Mouse (Mus musculus): Measurements from ENCODE around the gene Pfkfb1. TPM values are rescaled to one million over a fixed set of nuclear protein-coding genes. Genes with fewer than 3 reads are reported as not detected.

The Pfkfb1 gene
- 1 to 10 TPM; 3.6 TPM for total RNA-seq (2021)

DNA sequence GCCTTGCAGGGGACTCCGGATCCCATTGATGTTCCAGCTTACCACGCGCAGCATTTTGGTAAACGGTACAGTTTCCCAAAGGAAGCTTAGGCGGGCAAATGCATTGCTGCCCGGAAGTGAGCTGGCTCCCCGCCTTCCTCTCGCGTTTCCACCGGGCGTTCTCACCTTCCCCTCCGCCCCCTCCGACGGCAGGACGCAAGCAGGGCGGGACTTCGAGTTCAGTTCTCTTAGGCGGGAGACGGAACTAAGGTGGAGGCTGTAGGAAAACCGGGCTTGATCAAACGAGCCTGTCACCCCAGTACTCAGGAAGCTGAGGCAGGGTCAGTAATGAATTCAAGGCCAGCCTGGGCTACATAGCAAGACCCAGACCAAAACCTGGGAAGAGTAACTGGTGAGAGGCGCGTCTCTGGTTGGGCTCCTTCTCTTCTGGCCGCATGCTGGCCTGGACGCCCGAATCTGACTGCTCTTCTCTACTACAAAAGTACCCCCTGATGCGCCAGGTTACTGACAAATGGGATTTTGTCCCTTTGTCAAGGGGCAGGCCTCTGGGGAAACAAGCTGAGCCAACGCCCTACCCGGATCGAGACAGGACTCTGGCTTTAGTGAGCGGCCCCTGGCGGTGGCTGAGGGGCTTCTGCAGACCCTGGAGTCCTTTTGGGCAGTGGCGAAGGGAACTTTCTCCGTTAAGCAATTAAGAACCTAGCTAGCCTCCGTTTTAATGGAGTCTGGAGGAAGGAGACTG is at the start of gene Pfkfb1:
Gene Pfkfb1, plus strand, starts transcription at position 207 of the 742 bp plus-strand sequence.
- intact Hi-C loops (cut with DNase I) = no loop called here
- peak; percentile 61 to 88 for DNase-seq (ENCODE audit: extremely low spot score in 1 of 2, low spot score in 2 of 2)

DNA sequence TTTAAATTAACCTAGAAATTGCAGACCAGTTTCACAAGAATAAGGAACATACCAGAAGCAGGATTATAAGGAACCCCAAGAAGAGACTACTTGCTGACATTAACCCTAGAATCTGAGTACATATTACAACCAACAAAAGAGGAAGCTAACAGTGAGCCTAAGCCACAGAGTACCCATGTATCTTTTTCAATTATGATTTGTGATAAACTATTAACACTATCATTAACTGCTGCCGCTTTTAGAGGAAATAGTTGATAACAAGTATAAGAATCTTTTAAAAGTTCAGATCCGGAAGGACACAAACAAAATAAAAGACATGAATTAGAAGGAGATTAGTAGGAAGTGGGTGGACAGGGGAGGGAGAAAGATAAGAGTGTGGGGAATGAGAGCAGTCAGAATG is 47.9 kb upstream of the Pfkfb1 start:
- intact Hi-C loops (cut with DNase I) = no loop called here
- no peak for DNase-seq (ENCODE audit: extremely low spot score in 1 of 2, low spot score in 2 of 2)

DNA sequence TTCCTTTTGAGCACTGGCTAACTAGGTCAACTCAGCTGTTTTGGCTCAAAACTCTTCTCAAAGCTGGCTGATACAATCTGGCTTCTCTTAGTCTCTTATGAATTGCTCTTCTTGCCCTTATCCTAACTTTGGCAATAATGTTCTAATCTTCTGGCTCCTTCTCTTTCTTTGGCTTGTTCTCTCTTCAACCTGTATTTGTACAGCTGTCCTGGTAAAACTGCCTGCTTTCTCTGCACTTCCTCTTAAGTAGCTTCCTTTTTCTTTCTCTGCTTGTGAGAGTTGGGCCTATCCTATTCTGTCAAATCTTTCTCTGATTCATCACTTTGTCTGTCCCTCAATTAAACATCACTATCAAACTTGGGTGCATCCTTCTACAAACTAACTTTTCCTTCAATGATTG is 46.3 kb upstream of the Pfkfb1 start:
- DNase-seq (ENCODE audit: extremely low spot score in 1 of 2, low spot score in 2 of 2) = no peak
- intact Hi-C loops (cut with DNase I) = no loop called here

DNA sequence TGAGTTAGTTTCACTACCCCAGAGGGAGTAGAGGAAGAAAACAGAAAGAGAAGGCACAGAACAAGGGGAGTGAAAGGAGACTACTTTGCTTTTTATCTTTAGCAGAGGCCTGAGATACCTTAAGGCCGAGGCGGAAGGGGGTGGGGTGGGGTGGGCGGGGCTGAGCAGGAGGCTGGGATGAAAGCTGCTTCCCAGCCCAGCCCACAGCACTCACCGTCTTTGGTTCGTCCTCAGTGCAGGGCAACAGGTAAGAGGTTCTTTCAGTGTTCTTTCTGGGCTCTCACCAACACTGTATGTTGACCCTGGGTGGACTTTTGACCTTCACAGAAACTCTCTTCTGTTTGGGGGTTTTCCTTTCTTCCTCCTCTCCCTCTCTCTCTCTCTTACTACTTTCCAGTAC is 40.8 kb upstream of the Pfkfb1 start, which contains the start of gene Alas2:
Gene Alas2, plus strand, starts transcription at position 137 of the 400 bp plus-strand sequence.
- DNase-seq (ENCODE audit: extremely low spot score in 1 of 2, low spot score in 2 of 2) = no peak
- intact Hi-C loops (cut with DNase I) = no loop called here

GRCm38 (mm10) chrX:150549639-150550038 is 38.4 kb upstream of the Pfkfb1 start:
- no peak for DNase-seq (ENCODE audit: extremely low spot score in 1 of 2, low spot score in 2 of 2)
- intact Hi-C loops (cut with DNase I) = no loop called here

- no peak for DNase-seq (ENCODE audit: extremely low spot score in 1 of 2, low spot score in 2 of 2)
- intact Hi-C loops (cut with DNase I) = no loop called here
Measured at GRCm38 (mm10) chrX:150551986-150552385, 36.0 kb upstream of the Pfkfb1 start.

DNA sequence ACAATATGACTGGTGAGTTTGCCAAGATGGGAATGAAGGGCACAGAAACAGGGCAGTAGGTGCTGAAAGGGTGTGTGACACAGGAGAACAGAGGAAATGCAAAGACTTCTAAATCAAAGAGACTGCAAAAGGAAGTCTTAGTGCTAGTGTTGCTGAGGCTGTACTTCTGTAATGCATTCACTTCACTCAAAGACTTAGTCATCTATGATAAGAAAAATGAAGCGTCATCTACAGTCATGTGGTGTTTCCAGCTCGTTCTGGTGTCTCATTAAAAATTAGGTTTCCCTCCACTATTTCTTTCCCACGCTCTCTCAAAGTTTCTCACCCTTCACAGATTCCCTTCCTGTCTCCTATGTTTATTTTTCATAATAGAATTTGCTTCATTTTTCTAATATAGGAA is 34.0 kb upstream of the Pfkfb1 start:
- intact Hi-C loops (cut with DNase I) = no loop called here
- no peak for DNase-seq (ENCODE audit: extremely low spot score in 1 of 2, low spot score in 2 of 2)

- intact Hi-C loops (cut with DNase I) = no loop called here
- DNase-seq (ENCODE audit: extremely low spot score in 1 of 2, low spot score in 2 of 2) = no peak
Measured at GRCm38 (mm10) chrX:150564644-150565357, 23.2 kb upstream of the Pfkfb1 start.

DNA sequence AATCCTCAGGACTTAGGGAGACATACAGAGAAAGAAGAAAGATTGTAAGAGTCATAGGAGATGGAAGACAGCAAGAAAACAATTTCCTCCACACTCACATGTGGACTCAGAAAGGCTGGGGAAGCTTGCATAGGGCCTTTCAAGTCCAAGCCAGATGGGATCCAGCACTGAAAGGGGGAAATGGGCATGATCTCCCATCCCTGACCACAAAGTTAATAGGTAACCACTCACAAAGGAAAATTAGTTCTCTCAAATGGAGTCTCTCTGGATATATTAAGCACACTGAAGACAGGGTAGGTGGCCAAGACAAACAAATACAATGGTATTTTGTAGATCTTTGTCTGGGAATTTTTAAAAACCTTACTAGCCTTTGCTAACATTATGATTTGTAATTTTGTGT is 6.1 kb upstream of the Pfkfb1 start:
- DNase-seq (ENCODE audit: extremely low spot score in 1 of 2, low spot score in 2 of 2) = no peak
- intact Hi-C loops (cut with DNase I) = no loop called here

- intact Hi-C loops (cut with DNase I) = no loop called here
Measured at GRCm38 (mm10) chrX:150585116-150585515, 2.9 kb upstream of the Pfkfb1 start.

GRCm38 (mm10) chrX:150589696-150590095 is 1.7 kb downstream of the Pfkfb1 start, which contains the start of gene Apex2:
Gene Apex2, minus strand, starts transcription at chrX:150589868.
- no peak for DNase-seq (ENCODE audit: extremely low spot score in 1 of 2, low spot score in 2 of 2)
- intact Hi-C loops (cut with DNase I) = no loop called here

More at GRCm38 (mm10) chrX:150585116-150585515, 2.9 kb upstream of the Pfkfb1 start:
- no peak for DNase-seq (ENCODE audit: extremely low spot score in 1 of 2, low spot score in 2 of 2)

DNA sequence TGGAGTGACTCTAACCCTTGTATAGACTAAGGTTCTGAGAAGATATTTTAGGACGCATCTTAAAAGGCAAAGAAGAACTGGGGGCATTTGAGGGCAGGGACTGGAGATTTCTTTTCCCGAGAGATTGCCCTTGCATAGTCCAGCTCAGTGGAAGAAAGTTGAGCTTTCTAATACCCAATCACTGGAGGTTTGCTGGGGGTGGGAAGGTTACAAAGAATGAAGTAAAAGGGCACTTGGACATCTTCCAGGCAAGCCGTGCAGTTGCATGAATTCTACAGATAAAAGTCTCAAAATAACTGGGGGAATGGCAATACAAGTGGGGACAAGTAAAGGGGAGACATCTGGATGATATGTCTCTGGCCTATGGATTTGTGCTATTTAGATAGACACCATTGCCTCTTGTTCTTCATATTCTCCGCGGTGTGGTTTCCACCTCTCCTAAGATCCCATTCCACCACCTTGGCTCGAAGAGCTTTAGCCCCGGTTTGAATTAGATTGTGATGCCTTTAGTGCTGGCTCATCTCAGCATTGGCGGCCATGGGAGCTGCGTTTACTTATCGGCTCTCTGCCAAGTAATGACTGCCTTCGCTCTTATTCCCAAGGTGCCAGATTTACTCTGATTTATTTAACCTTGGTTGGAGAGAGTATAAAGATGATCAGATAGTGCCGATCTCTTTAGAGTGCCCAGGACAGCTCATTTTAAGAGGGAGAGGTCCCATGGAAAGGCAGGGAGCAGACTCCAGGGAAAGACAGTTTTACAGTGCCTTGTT is 5.4 kb downstream of the Pfkfb1 start:
- no peak for DNase-seq (ENCODE audit: extremely low spot score in 1 of 2, low spot score in 2 of 2)
- intact Hi-C loops (cut with DNase I) = no loop called here

DNA sequence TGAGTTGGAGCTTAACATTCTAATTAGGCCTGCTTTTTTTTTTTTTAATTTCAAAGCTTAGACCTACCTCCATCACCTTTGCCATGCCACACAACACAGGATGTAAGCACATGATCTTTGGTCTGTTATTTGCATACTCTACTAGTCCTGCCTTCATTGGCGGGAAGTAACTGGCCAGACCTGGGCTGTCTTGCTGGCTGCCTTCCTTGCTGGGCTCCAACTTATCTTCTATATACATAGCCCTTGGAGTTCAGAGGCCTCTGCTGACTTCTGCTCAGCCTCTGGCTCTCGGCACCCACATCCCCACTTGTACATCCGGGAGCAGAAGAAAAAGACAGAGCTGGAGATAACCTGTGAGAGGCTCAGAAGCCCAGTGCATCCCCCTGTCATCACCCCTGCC is 6.1 kb downstream of the Pfkfb1 start:
- intact Hi-C loops (cut with DNase I) = no loop called here
- no peak for DNase-seq (ENCODE audit: extremely low spot score in 1 of 2, low spot score in 2 of 2)

DNA sequence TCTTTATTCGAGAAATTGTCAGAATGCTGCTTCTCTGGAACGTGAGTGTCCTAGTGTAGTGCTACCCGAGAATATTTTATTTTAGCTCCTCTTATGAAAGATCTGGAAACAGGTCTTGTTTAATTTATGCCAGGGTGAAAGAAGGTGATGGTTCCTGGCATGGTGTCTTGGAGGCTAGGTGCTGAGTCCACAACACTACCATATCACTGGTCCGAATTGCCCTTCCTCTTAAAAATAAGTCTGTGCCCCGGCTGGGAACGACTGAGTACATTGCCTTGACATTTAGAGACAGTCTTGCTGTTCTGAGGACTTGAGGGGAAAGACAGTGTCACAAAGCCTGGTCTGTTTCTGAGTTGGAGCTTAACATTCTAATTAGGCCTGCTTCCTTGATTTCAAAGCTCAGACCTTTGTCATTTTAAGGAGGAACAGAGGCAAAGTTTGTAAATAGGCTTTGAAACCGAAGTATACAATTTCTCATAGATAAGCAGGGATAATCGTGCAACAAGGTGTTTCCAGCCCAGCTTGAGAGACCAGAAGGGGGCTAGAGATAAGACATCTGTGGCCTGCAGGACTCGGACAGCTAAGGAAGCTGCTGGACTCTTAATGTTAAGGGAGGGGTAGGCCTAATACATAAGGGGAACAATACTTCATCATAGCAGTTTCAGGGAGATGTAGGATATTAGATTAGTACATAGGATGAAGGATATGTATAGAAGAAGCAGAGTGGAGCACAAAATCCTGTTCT is 7.2 kb downstream of the Pfkfb1 start:
- DNase-seq (ENCODE audit: extremely low spot score in 1 of 2, low spot score in 2 of 2) = no peak
- intact Hi-C loops (cut with DNase I) = no loop called here

GRCm38 (mm10) chrX:150598882-150599281 is 10.9 kb downstream of the Pfkfb1 start:
- intact Hi-C loops (cut with DNase I) = no loop called here
- DNase-seq (ENCODE audit: extremely low spot score in 1 of 2, low spot score in 2 of 2) = no peak

DNA sequence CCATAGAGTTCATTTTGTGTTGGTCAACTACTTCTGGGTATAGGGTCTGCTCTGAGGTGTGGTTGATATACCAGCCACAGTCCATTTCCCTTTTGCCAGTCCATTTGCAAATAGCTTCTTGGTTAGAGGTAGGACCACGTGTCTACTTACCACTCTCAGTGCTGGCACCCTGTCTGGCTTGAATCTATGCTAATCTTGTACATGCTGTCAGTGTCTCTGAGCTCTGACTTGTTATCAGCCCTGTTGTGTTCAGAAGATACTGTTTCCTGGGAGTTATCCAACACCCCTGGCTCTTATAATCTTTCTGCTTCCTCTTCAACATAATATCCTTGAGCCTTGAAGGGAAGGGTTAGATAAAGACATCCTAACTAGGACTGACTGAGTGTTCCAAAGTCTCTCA is 48.4 kb downstream of the Pfkfb1 start:
- intact Hi-C loops (cut with DNase I) = no loop called here

DNA sequence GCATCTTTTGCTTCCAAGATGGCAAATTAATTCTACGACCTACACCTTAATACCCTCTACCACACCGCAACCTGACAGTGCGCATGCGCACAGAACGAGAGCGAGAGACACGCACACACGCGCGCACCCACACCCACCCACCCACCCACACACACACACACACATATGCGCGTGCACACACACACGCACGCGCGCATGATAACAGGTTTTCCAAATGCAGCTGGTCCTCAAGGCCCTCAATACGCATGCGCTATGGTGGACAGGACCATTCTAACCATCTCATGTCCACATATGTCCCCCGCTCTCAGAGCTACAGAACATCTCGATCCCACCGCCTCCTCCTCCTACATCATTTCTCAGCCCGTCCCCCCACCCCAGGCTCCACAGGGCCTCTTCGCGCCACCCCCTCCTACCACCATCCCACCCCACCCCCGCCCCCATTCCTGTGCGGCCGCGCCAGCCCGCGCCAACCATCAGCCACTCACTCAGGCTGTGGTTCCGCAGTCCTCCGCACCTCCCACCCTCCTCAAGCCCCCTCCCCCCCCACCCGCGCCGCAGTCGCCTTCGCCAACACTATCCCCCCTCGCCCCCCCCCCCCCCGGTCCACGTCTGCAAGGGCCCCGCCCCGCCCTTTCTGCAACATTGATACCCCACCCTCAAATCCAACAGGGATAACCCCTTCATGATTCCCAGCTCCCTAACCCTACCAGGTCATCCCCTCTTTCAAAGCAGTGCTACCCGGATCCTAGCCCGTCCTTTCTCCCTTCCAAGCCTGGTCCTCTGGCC is 68.3 kb downstream of the Pfkfb1 start:
- intact Hi-C loops (cut with DNase I) = loop anchor here (10.0 kb wide), 2 partner anchors 142 to 328 kb away; no protein-coding TSS in a partner anchor
- peak; percentile 37 to 58 for DNase-seq (ENCODE audit: extremely low spot score in 1 of 2, low spot score in 2 of 2)

More for the DNA sequence above, 48.4 kb downstream of the Pfkfb1 start:
- no peak for DNase-seq (ENCODE audit: extremely low spot score in 1 of 2, low spot score in 2 of 2)

Data from left cerebral cortex, postnatal 10 days (tissue).